Mouse (Mus musculus) myocyte (in vitro differentiated cells): ENCODE results near the gene BC051019. TPM values are rescaled to one million over a fixed set of nuclear protein-coding genes. Genes with fewer than 3 reads are reported as not detected.

ENCODE experiments used
- H3K27me3 ChIP-seq: one replicate; pipeline ENCODE4 v1.6.1; 2011; ENCODE audit not compliant: control insufficient read depth, insufficient read depth, insufficient read length
- H3K36me3 ChIP-seq: one replicate; pipeline ENCODE4 v1.6.1; 2011; ENCODE audit not compliant: control insufficient read depth, insufficient read depth
- H3K4me2 ChIP-seq: one replicate; pipeline ENCODE4 v1.6.1; 2011; ENCODE audit warnings: low read depth, control low read depth
- H3K4me3 ChIP-seq: one replicate; pipeline ENCODE4 v1.5.1; 2011; ENCODE audit warnings: mild to moderate bottlenecking, control low read depth, moderate library complexity
- H3K79me2 ChIP-seq: one replicate; pipeline ENCODE4 v1.6.1; 2011; ENCODE audit not compliant: control insufficient read depth, insufficient read depth
- H3ac ChIP-seq: one replicate; pipeline ENCODE4 v1.6.1; 2011; ENCODE audit not compliant: control insufficient read depth, insufficient read length
- CEBPB ChIP-seq: IDR thresholded peaks from 2 replicates; pipeline ENCODE4 v1.6.1; 2011; ENCODE audit warnings: mild to moderate bottlenecking, moderate library complexity; ENCODE audit not compliant: poor library complexity, insufficient read depth, severe bottlenecking
- E2F4 ChIP-seq: IDR thresholded peaks from one replicate; pipeline ENCODE4 v1.6.1; 2011; ENCODE audit warnings: mild to moderate bottlenecking, control low read depth, moderate library complexity; ENCODE audit not compliant: insufficient read depth
- MAX ChIP-seq: IDR thresholded peaks from one replicate; pipeline ENCODE4 v1.6.1; 2011; ENCODE audit warnings: low read depth, mild to moderate bottlenecking, control low read depth
- MYOD1 ChIP-seq, 3 experiments: IDR thresholded peaks; one replicate each; pipeline ENCODE4 v1.6.1; 2011; ENCODE audit warnings: control low read depth in 2 of 3, low read depth in 2 of 3, mild to moderate bottlenecking in 2 of 3, moderate library complexity in 1 of 3; ENCODE audit not compliant: insufficient read length in 2 of 3, control insufficient read depth in 1 of 3
- MYOG ChIP-seq, 3 experiments: IDR thresholded peaks; one replicate each; pipeline ENCODE4 v1.6.1; 2011; ENCODE audit warnings: control low read depth in 2 of 3, low read depth in 2 of 3, mild to moderate bottlenecking in 2 of 3; ENCODE audit not compliant: insufficient read length in 2 of 3, control insufficient read depth in 1 of 3, insufficient read depth in 1 of 3
- POLR2A ChIP-seq: IDR thresholded peaks from one replicate; pipeline ENCODE4 v1.6.1; 2011; ENCODE audit warnings: low read depth, mild to moderate bottlenecking, control low read depth, moderate library complexity; ENCODE audit not compliant: insufficient read length
- POLR2AphosphoS2 ChIP-seq: IDR thresholded peaks from one replicate; pipeline ENCODE4 v1.6.1; 2011; ENCODE audit warnings: low read depth, control low read depth; ENCODE audit not compliant: insufficient read length
- REST ChIP-seq: IDR thresholded peaks from one replicate; pipeline ENCODE4 v1.6.1; 2011; ENCODE audit warnings: mild to moderate bottlenecking, control low read depth, moderate library complexity; ENCODE audit not compliant: insufficient read depth, insufficient read length
- SRF ChIP-seq: IDR thresholded peaks from one replicate; pipeline ENCODE4 v1.6.1; 2011; ENCODE audit warnings: low read depth; ENCODE audit not compliant: control insufficient read depth, insufficient read length
- TCF12 ChIP-seq: IDR thresholded peaks from one replicate; pipeline ENCODE4 v1.6.1; 2011; ENCODE audit warnings: mild to moderate bottlenecking, control low read depth; ENCODE audit not compliant: poor library complexity, insufficient read depth, severe bottlenecking
- TCF3 ChIP-seq: IDR thresholded peaks from one replicate; pipeline ENCODE4 v1.6.1; 2011; ENCODE audit warnings: low read depth, control low read depth; ENCODE audit not compliant: insufficient read length
- USF1 ChIP-seq: IDR thresholded peaks from one replicate; pipeline ENCODE4 v1.6.1; 2011; ENCODE audit warnings: low read depth, mild to moderate bottlenecking, control low read depth, moderate library complexity
- polyA plus RNA-seq: library from polyadenylated mRNA; unstranded; fragments of >200 nt; fragmentation: generic; extraction: Trizol; gene quantifications from one replicate; pipeline ENCODE4 v1.2.1, GENCODE M21; 2012; ENCODE audit warnings: missing spikeins

Gene BC051019
- polyA plus RNA-seq, 1 experiment: 33.3 TPM

DNA sequence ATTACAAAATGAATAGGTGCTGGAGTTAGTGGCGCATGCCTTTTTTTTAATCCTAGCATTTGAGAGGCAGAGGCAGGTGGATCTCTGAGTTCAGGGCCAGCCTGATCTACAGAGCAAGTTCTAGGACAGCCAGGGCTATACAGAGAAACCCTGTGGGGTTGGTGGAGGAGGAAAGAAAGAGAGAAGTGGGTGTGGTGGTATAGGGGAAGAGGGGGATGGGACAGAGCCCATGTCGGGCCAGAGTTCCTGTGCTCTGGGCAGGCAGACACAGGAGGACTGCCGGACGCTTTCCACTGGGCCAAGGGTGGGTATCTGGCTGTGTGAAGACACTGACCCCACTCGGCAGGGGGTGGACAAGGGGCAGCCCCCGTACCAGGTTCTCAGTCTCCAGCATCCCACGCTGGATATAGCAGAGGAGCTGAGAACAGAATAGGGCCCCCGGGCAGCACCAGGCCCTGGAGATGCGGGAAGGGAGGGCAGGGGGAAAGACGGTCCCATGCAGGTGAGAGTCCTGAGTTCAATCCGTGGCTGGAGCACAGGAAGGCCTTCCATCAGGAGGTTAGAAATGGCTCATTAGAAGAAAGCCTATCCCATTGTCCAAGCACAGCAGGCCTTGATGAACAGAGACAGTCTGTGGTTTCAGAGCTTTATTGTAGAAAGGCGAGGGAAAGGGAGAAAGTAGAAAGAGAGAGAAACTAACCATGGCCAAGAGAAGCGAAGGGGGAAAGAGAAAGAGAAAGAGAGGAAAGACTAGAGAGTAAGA is 28.9 kb downstream of the BC051019 start:
- TF ChIP-seq CEBPB (no peak), MYOG (IDR thresholded peaks at IDR 0.05; ENCODE audit: control insufficient read depth in 1 of 3, insufficient read depth in 1 of 3, insufficient read length in 2 of 3, low read depth in 2 of 3) (no peak), REST (no peak), MYOD1 (IDR thresholded peaks at IDR 0.05; ENCODE audit: control insufficient read depth in 1 of 3, insufficient read length in 2 of 3, low read depth in 2 of 3) (no peak), MAX (no peak), USF1 (no peak), TCF12 (no peak), SRF (no peak), POLR2A (no peak), E2F4 (no peak), TCF3 (no peak), POLR2AphosphoS2 (no peak)
- no peaks in the 10 kb centered on the region for H3K36me3 ChIP-seq
- no peaks in the 10 kb centered on the region for H3K79me2 ChIP-seq
- H3ac ChIP-seq: no peak overlapping the region
- H3K4me3 ChIP-seq: no peak overlapping the region
- no peak overlapping the region for H3K4me2 ChIP-seq
- H3K27me3 ChIP-seq: no peaks in the 10 kb centered on the region

DNA sequence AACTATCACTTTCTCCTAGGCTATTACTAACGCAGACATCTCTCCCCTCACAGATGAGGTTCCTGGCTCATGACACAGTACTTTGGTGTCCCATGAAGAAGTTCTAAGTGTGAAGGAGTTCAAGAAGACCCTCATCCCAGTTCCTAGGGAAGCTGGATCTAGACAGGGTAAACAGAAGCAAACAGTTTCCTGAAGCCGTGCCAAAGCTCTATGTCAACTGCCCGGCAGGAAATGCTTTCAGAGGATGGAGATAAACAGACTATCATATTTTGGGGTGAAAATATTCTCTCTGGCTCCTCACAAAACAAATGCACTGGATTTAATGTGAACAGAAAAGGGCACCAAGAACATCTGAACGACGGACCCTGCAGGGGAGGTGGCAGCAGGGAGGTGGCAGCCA is 32.7 kb downstream of the BC051019 start:
- Histone ChIP-seq H3K4me3 (no peak overlapping the region), H3K27me3 (no peaks in the 10 kb centered on the region), H3K4me2 (no peak overlapping the region), H3K36me3 (no peaks in the 10 kb centered on the region), H3K79me2 (no peaks in the 10 kb centered on the region), H3ac (no peak overlapping the region)
- no peak for TF ChIP-seq MAX
- no peak for TF ChIP-seq CEBPB
- TF ChIP-seq REST: no peak
- TF ChIP-seq SRF: no peak

DNA sequence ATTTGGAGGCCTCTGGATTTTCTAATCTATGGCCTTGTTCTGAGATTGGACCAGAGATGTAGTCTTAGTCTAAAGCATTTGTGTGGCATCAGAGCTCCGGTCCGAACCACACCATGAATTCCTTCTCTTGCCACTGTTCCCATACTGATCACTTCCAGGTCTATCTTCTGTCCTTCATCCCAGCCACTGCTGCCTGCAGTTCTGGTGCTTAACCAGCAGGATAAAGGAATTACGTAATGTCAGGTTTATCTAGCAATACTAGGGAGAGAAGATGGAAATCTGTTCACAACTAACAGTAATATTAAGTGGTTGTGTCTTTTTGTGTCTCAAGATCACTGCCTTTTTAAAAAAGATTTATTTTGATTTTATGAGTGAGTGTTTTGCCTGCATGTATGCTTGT is 33.5 kb downstream of the BC051019 start:
- no peak overlapping the region for H3K4me2 ChIP-seq
- H3K79me2 ChIP-seq: no peaks in the 10 kb centered on the region
- no peak overlapping the region for H3ac ChIP-seq
- H3K27me3 ChIP-seq: no peaks in the 10 kb centered on the region
- TF ChIP-seq CEBPB (0 out of 2 replicates have a peak, but pooled peaks have one; percentile 15), REST (no peak)
- no peak overlapping the region for H3K4me3 ChIP-seq
- H3K36me3 ChIP-seq: no peaks in the 10 kb centered on the region

DNA sequence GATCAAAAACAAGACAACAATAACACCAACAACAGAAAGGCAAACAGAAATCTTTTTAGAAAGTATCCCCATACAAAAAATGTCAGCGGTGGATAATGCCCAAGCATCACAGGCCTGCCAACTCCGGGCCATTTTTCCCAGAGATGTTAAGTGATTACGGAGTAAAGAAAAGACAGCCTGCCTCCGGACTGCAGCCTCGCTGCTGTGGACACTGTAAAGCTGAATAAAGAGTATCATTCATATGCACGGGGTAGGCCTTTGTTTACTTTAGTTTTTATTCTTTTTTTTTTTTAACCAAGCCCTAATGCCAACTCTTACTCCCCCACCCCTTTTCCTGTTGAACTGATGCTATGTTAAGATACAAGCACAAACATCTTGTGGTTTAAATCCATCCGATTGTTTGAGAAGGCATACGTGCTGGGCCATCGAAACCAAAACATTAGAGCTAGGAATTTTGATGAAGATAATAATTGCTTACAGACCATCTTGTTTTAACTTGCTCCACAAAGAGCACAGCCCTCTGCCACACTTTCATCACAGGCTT is 37.0 kb downstream of the BC051019 start:
- H3K79me2 ChIP-seq: no peaks in the 10 kb centered on the region
- H3K4me3 ChIP-seq: no peak overlapping the region
- H3K36me3 ChIP-seq: no peaks in the 10 kb centered on the region
- H3K4me2 ChIP-seq: no peak overlapping the region
- TF ChIP-seq E2F4 (no peak), TCF3 (no peak), CEBPB (no peak), MAX (no peak), USF1 (no peak), TCF12 (no peak), SRF (no peak), MYOG (IDR thresholded peaks at IDR 0.05; ENCODE audit: control insufficient read depth in 1 of 3, insufficient read depth in 1 of 3, insufficient read length in 2 of 3, low read depth in 2 of 3) (no peak), MYOD1 (IDR thresholded peaks at IDR 0.05; ENCODE audit: control insufficient read depth in 1 of 3, insufficient read length in 2 of 3, low read depth in 2 of 3) (no peak), POLR2A (no peak), POLR2AphosphoS2 (no peak), REST (no peak)
- H3ac ChIP-seq: no peak overlapping the region
- no peaks in the 10 kb centered on the region for H3K27me3 ChIP-seq

DNA sequence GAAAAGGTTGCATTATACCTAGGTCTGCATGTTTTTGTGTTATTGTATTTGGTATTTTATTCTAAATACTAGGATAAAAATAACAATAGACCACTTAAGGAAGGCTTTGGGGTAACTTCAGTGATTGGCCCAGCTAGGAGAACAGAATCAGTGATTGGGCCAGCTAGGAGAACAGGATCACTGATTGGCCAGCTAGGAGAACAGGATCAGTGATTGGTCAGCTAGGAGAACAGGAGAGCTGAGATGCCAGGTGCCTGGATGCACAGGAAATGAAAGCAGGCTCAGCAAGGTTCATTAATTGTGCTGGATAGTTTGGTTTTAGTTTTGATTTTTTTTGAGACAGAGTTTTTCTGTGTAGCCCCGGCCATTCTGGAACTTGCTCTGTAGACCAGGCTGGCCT is 42.8 kb downstream of the BC051019 start:
- peaks cover 3% of the 10 kb centered on the region for H3K79me2 ChIP-seq
- no peak overlapping the region for H3K4me2 ChIP-seq
- no peaks in the 10 kb centered on the region for H3K36me3 ChIP-seq
- no peaks in the 10 kb centered on the region for H3K27me3 ChIP-seq
- TF ChIP-seq TCF3 (no peak), MYOG (IDR thresholded peaks at IDR 0.05; ENCODE audit: control insufficient read depth in 1 of 3, insufficient read depth in 1 of 3, insufficient read length in 2 of 3, low read depth in 2 of 3) (no peak), POLR2A (no peak), REST (no peak), E2F4 (no peak), POLR2AphosphoS2 (no peak), MYOD1 (IDR thresholded peaks at IDR 0.05; ENCODE audit: control insufficient read depth in 1 of 3, insufficient read length in 2 of 3, low read depth in 2 of 3) (no peak), TCF12 (no peak)
- no peak overlapping the region for H3K4me3 ChIP-seq
- no peak overlapping the region for H3ac ChIP-seq
